ENCODE assay signal across 8 mouse cellular contexts in genomic region chr19:40659651-40660478, GRCm38 (mm10). TPM values are rescaled to one million over a fixed set of nuclear protein-coding genes. Genes with fewer than 3 reads are reported as not detected.
DNase-seq lines count a peak whose midpoint lies in the region; ATAC-seq and TF ChIP-seq lines count a peak whose summit lies in the region.

No protein-coding gene starts in this region.

- ATAC-seq in frontal cortex, adult (ENCODE audit: low TSS enrichment), result peak; percentile 67
- no peak for ATAC-seq in limb, embryonic 15.5 days (ENCODE audit: insufficient number of reproducible peaks, low FRiP score, low TSS enrichment, low read depth)
- ATAC-seq in midbrain, embryonic 15.5 days (replicated peaks), result peak; percentile 82

- peak overlapping the region; percentile 16; the same call in 1 of the 2 replicates for H3K4me3 ChIP-seq in embryonic fibroblast, embryonic 13.5 days (ENCODE audit: insufficient read depth, low read length)
- H3K4me3 ChIP-seq in hindbrain, embryonic 10.5 days, result peak overlapping the region; percentile 53
- peak overlapping the region; percentile 29 for H3K4me3 ChIP-seq in limb, embryonic 15.5 days
- peak overlapping the region; percentile 36 for H3K4me3 ChIP-seq in midbrain, embryonic 15.5 days

- H3K27ac ChIP-seq in embryonic fibroblast, embryonic 13.5 days (ENCODE audit: insufficient read depth, low read length), result no peak overlapping the region
- peak overlapping the region; percentile 84 for H3K27ac ChIP-seq in hindbrain, embryonic 10.5 days
- H3K27ac ChIP-seq in limb, embryonic 15.5 days, result peak overlapping the region; percentile 5
- H3K27ac ChIP-seq in midbrain, embryonic 15.5 days, result peak overlapping the region; percentile 77

- peak overlapping the region; percentile 50 for H3K4me2 ChIP-seq in limb, embryonic 15.5 days
- H3K4me2 ChIP-seq in midbrain, embryonic 15.5 days, result peak overlapping the region; percentile 52

- H3K9me3 ChIP-seq in hindbrain, embryonic 10.5 days, result no peaks in the 10 kb centered on the region
- no peaks in the 10 kb centered on the region for H3K9me3 ChIP-seq in limb, embryonic 15.5 days
- no peaks in the 10 kb centered on the region for H3K9me3 ChIP-seq in midbrain, embryonic 15.5 days

- no peak for DNase-seq in frontal cortex, postnatal 25 days (ENCODE audit: low spot score in 2 of 2)
- DNase-seq in CD4-positive, CD25-positive, alpha-beta regulatory T cell, adult 2 months (ENCODE audit: low read depth, low spot score), result peak; percentile 60
- DNase-seq in hindbrain, embryonic 10.5 days (ENCODE audit: low spot score), result peak; percentile 43
- DNase-seq in urinary bladder, adult 18-20 months (ENCODE audit: low spot score in 2 of 2), result no peak

- H3K9ac ChIP-seq in limb, embryonic 15.5 days, result no peak overlapping the region
- H3K9ac ChIP-seq in midbrain, embryonic 15.5 days, result peak overlapping the region; percentile 30

- H3K27me3 ChIP-seq in hindbrain, embryonic 10.5 days (ENCODE audit: insufficient read depth, poor library complexity, severe bottlenecking), result peaks cover 6% of the 10 kb centered on the region
- peaks cover 9% of the 10 kb centered on the region; the same call in 1 of the 2 replicates for H3K27me3 ChIP-seq in limb, embryonic 15.5 days
- no peaks in the 10 kb centered on the region for H3K27me3 ChIP-seq in midbrain, embryonic 15.5 days (replicated peaks)

- TF ChIP-seq CTCF in embryonic fibroblast, embryonic 13.5 days (IDR thresholded peaks at IDR 0.05; ENCODE audit: borderline replicate concordance, insufficient read depth, low read length), result no peak

- H3K36me3 ChIP-seq in hindbrain, embryonic 10.5 days, result no peaks in the 10 kb centered on the region
- H3K36me3 ChIP-seq in limb, embryonic 15.5 days, result no peaks in the 10 kb centered on the region
- H3K36me3 ChIP-seq in midbrain, embryonic 15.5 days (replicated peaks), result no peaks in the 10 kb centered on the region

- WGBS in hindbrain, embryonic 10.5 days, result 1% methylated on average over 16 of the region's 16 CpGs
- WGBS in limb, embryonic 15.5 days, result 3% methylated on average over 16 of the region's 16 CpGs
- under 1% methylated on average over 16 of the region's 16 CpGs for WGBS in midbrain, embryonic 15.5 days

- peaks cover 9% of the 10 kb centered on the region for H3K4me1 ChIP-seq in embryonic fibroblast, embryonic 13.5 days (ENCODE audit: control insufficient read depth, insufficient read depth, low read length)
- H3K4me1 ChIP-seq in hindbrain, embryonic 10.5 days (replicated peaks), result peaks cover 22% of the 10 kb centered on the region
- H3K4me1 ChIP-seq in limb, embryonic 15.5 days, result peaks cover 17% of the 10 kb centered on the region
- peaks cover 10% of the 10 kb centered on the region for H3K4me1 ChIP-seq in midbrain, embryonic 15.5 days

- no peak for TF ChIP-seq POLR2A in embryonic fibroblast, embryonic 13.5 days (IDR thresholded peaks at IDR 0.05; ENCODE audit: low read depth, low read length)

RNA-seq across cellular contexts. Expression of gene Entpd1, which starts 47.7 kb away (rescaled TPM):
- polyA plus RNA-seq in embryonic fibroblast, embryonic 13.5 days (2011; ENCODE audit: insufficient read length, low read depth, missing spikeins), result 0.97 and 3.2 TPM in 2 replicates
- polyA plus RNA-seq in hindbrain, embryonic 10.5 days (2016; fragmentation: Nextera tagmentation; extraction: Ambion mirVana), result 4.5 and 5.0 TPM in 2 replicates
- polyA plus RNA-seq in limb, embryonic 15.5 days (2015; fragmentation: Nextera tagmentation; extraction: Ambion mirVana), result 11.2 and 13.2 TPM in 2 replicates
- 8.8 and 9.5 TPM in 2 replicates for polyA plus RNA-seq in midbrain, embryonic 15.5 days (2015; fragmentation: Nextera tagmentation; extraction: Ambion mirVana)

RNA-seq across cellular contexts. Expression of gene Tctn3, which starts 47.8 kb away (rescaled TPM):
- 7.2 and 8.4 TPM in 2 replicates for polyA plus RNA-seq in embryonic fibroblast, embryonic 13.5 days (2011; ENCODE audit: insufficient read length, low read depth, missing spikeins)
- polyA plus RNA-seq in hindbrain, embryonic 10.5 days (2016; fragmentation: Nextera tagmentation; extraction: Ambion mirVana), result 12.2 and 13.7 TPM in 2 replicates
- polyA plus RNA-seq in limb, embryonic 15.5 days (2015; fragmentation: Nextera tagmentation; extraction: Ambion mirVana), result 12.5 and 13.9 TPM in 2 replicates
- polyA plus RNA-seq in midbrain, embryonic 15.5 days (2015; fragmentation: Nextera tagmentation; extraction: Ambion mirVana), result 15.5 and 15.6 TPM in 2 replicates

Comparison
In these comparisons a context has a peak if more than half of its experiments do, and no peak if none do; other contexts are left out.
1. DNase-seq: peak in CD4-positive, CD25-positive, alpha-beta regulatory T cell, adult 2 months (single experiment) and hindbrain, embryonic 10.5 days (single experiment); none in frontal cortex, postnatal 25 days (0 of 2) and urinary bladder, adult 18-20 months (0 of 2).
2. Peak in every context shown above with its lines, with median percentiles within 50 percentile points of each other: H3K4me3 ChIP-seq.